Mouse (Mus musculus) forebrain, embryonic 11.5 days (tissue): ENCODE data around the gene Olfr1513. TPM values are rescaled to one million over a fixed set of nuclear protein-coding genes. Genes with fewer than 3 reads are reported as not detected.
"Not testable (repeated sequence)": the region's sequence is repeated elsewhere in the genome, so short reads cannot be mapped to it uniquely, and the experiment has no call there.

Experiments
- ATAC-seq: fragments of 200-750 bp; cut with Nextera tagmentation; replicated peaks from 2 replicates; pipeline ENCODE4 v1.8.0; 2017; ENCODE audit warnings: moderate TSS enrichment; ENCODE audit not compliant: low FRiP score
- DNase-seq: peaks from one replicate; pipeline ENCODE4 v3.0.0-alpha.2; 2017; ENCODE audit warnings: low spot score
- H3K27ac ChIP-seq: fragments of 300-500 bp; sonication (generic); 2 replicates; pipeline ENCODE4 v1.5.1; 2014; ENCODE audit warnings: low read depth, low read length
- H3K27me3 ChIP-seq: fragments of 300-500 bp; sonication (generic); 2 replicates; pipeline ENCODE4 v1.6.1; 2014; ENCODE audit warnings: mild to moderate bottlenecking, low read length, mixed read lengths; ENCODE audit not compliant: control insufficient read depth, insufficient read depth
- H3K36me3 ChIP-seq: fragments of 300-500 bp; sonication (generic); 2 replicates; pipeline ENCODE4 v1.6.1; 2014; ENCODE audit warnings: mild to moderate bottlenecking, low read length, moderate library complexity, mixed read lengths; ENCODE audit not compliant: control insufficient read depth, insufficient read depth
- H3K4me1 ChIP-seq: fragments of 300-500 bp; sonication (generic); replicated peaks from 2 replicates; pipeline ENCODE4 v1.6.1; 2014; ENCODE audit warnings: low read length, mixed read lengths; ENCODE audit not compliant: control insufficient read depth, insufficient read depth
- H3K4me2 ChIP-seq: fragments of 300-500 bp; sonication (generic); 2 replicates; pipeline ENCODE4 v1.6.1; 2014; ENCODE audit warnings: low read depth, mild to moderate bottlenecking, low read length, moderate library complexity, mixed read lengths; ENCODE audit not compliant: severe bottlenecking
- H3K4me3 ChIP-seq: fragments of 300-500 bp; sonication (generic); 2 replicates; pipeline ENCODE4 v1.5.1; 2014; ENCODE audit warnings: low read depth, low read length
- H3K9ac ChIP-seq: fragments of 300-500 bp; sonication (generic); 2 replicates; pipeline ENCODE4 v1.6.1; 2014; ENCODE audit warnings: low read length
- H3K9me3 ChIP-seq: fragments of 300-500 bp; sonication (generic); 2 replicates; pipeline ENCODE4 v1.6.1; 2016; ENCODE audit warnings: low read length, mixed read lengths; ENCODE audit not compliant: control insufficient read depth
- WGBS: fragments of 180-500 bp; shearing (Covaris S2); extraction: QIAGEN DNeasy Blood & Tissue Kit; methylation state at CpG from one replicate; pipeline ENCODE4 v1.1.7; 2014; 5-methylcytosine and 5-hydroxymethylcytosine counted together
- polyA plus RNA-seq: library from polyadenylated mRNA; unstranded; fragments of >200 nt; fragmentation: Nextera tagmentation; extraction: Ambion mirVana; gene quantifications from 2 replicates; pipeline ENCODE4 v1.2.1, GENCODE M21; 2014

Olfr1513 gene
- polyA plus RNA-seq, 1 experiment from 2014 or later = not detected

DNA sequence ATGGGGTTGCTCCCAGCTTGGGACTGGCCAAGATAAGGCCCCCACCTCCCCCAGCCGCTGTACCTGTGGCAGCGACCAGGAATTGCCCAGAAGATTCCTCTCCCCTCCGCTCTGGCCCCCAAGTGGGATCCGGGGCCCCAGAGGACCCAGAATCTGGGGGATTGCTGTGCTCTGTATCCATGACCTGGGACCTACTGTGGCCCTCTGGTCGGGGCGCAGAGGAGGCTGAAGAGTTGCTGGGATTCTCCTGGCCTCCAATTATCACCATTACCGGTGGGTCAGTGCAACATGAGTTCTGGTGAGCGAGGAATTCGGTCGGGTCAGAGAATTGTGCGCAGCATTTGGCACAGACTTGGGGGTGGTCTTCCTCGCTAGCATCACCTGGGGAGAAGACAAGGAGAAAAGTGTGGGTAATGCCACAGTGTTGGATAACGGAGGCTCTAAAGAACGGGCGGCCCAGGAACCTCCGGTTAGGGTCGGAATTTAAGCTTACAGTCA, 40.9 kb downstream of the Olfr1513 start:
- DNase-seq = no peak
- H3K4me1 ChIP-seq = peaks cover 15% of the 10 kb centered on the region
- WGBS = 12% methylated on average over 17 of the region's 17 CpGs
- H3K4me3 ChIP-seq = peak overlapping the region; percentile 54
- peak overlapping the region; percentile 77 for H3K27ac ChIP-seq
- peaks cover 35% of the 10 kb centered on the region for H3K36me3 ChIP-seq
- no peaks in the 10 kb centered on the region for H3K9me3 ChIP-seq
- peak overlapping the region; percentile 78 for H3K9ac ChIP-seq
- H3K27me3 ChIP-seq = no peaks in the 10 kb centered on the region
- peak overlapping the region; percentile 72 for H3K4me2 ChIP-seq
- ATAC-seq = no peak

DNA sequence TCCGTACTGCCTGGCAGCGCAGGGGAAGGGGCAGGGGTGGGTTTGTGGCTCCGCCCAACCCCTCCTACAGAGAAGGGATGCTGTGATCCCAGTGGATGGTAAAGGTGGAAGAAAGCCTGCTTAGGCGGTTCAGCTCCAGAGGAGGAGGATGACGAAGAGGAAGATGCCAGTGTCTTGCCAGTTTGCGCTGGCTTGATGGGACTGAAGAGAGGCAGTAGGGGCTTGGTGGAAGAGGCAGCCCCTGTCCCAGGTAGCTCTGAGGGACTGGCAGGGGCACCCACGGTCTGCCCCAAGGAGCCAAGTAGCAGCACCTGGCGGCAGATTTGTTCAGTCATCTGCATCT, 41.4 kb downstream of the Olfr1513 start:
- H3K36me3 ChIP-seq = peaks cover 35% of the 10 kb centered on the region
- 0 out of 2 replicates have a peak overlapping the region, but pooled peaks have one; percentile 77 for H3K27ac ChIP-seq
- peak overlapping the region; percentile 78 for H3K9ac ChIP-seq
- no peaks in the 10 kb centered on the region for H3K9me3 ChIP-seq
- peak overlapping the region; percentile 72 for H3K4me2 ChIP-seq
- DNase-seq = no peak
- 46% methylated on average over 8 of the region's 8 CpGs for WGBS
- no peak for ATAC-seq
- H3K27me3 ChIP-seq = no peaks in the 10 kb centered on the region
- H3K4me3 ChIP-seq = peak overlapping the region; percentile 54
- H3K4me1 ChIP-seq = peaks cover 15% of the 10 kb centered on the region

- DNase-seq = no peak
- ATAC-seq = no peak
- Histone ChIP-seq H3K4me2 (peak overlapping the region; percentile 72; the same call in 1 of the 2 replicates), H3K9ac (no peak overlapping the region; the same call in 1 of the 2 replicates), H3K4me1 (peaks cover 15% of the 10 kb centered on the region), H3K27ac (no peak overlapping the region), H3K9me3 (no peaks in the 10 kb centered on the region), H3K27me3 (no peaks in the 10 kb centered on the region), H3K36me3 (peaks cover 35% of the 10 kb centered on the region), H3K4me3 (peak overlapping the region; percentile 54; the same call in 1 of the 2 replicates)
- WGBS = 86% methylated on average over 26 of the region's 26 CpGs
These were observed 42.0 kb downstream of the Olfr1513 start for GRCm38 (mm10) chr14:52313931-52314807.

- Histone ChIP-seq H3K27ac (no peak overlapping the region), H3K27me3 (no peaks in the 10 kb centered on the region), H3K4me2 (no peak overlapping the region), H3K36me3 (peaks cover 35% of the 10 kb centered on the region), H3K4me1 (peaks cover 15% of the 10 kb centered on the region), H3K4me3 (no peak overlapping the region), H3K9ac (no peak overlapping the region), H3K9me3 (no peaks in the 10 kb centered on the region)
- WGBS = 98% methylated on average over 2 of the region's 2 CpGs
- no peak for ATAC-seq
- DNase-seq = no peak
These were observed 45.3 kb downstream of the Olfr1513 start for GRCm38 (mm10) chr14:52310906-52311305.

- not testable (repeated sequence) for DNase-seq, H3K4me2 ChIP-seq, H3K9ac ChIP-seq, H3K4me3 ChIP-seq, ATAC-seq, H3K27me3 ChIP-seq, H3K9me3 ChIP-seq, H3K27ac ChIP-seq
- H3K4me1 ChIP-seq = peaks cover 14% of the 10 kb centered on the region
- WGBS = 92% methylated on average over 5 of the region's 6 CpGs
- peaks cover 35% of the 10 kb centered on the region for H3K36me3 ChIP-seq
These were observed 45.9 kb downstream of the Olfr1513 start for GRCm38 (mm10) chr14:52310343-52310742.

DNA sequence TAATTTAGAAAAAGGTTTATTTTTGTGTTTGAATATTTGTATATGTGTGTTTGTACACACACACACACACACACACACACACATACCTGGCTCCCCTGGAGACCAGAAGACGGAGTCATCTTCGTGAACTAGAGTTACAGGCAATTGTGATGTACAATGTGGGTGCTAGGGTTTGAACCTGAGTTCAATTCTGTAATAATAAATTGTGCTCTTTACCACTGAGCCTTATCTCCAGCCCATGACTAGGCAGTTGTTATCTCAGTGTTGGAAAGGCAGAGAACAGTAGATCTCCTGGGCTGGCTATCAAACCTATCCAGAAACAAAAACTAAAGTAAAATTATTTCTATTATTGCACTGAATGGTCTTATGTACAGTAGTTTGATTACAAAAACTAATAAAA, 50.1 kb downstream of the Olfr1513 start:
- no peak overlapping the region for H3K27ac ChIP-seq
- H3K4me2 ChIP-seq = no peak overlapping the region
- H3K36me3 ChIP-seq = peaks cover 3% of the 10 kb centered on the region; the same call in 1 of the 2 replicates
- DNase-seq (no peak), ATAC-seq (no peak)
- no peaks in the 10 kb centered on the region for H3K27me3 ChIP-seq
- H3K9me3 ChIP-seq = no peaks in the 10 kb centered on the region
- H3K9ac ChIP-seq = no peak overlapping the region
- H3K4me1 ChIP-seq = peaks cover 3% of the 10 kb centered on the region
- no peak overlapping the region for H3K4me3 ChIP-seq
- 98% methylated on average over 2 of the region's 2 CpGs for WGBS

- DNase-seq (peak; percentile 92), ATAC-seq (peak; percentile 94)
- Histone ChIP-seq H3K9me3 (no peaks in the 10 kb centered on the region), H3K4me2 (peak within 1 kb of the TSS; percentile 71), H3K9ac (peak within 1 kb of the TSS; percentile 66), H3K27ac (peak within 1 kb of the TSS; percentile 89), H3K27me3 (no peaks in the 10 kb centered on the region), H3K4me1 (peaks cover 3% of the 10 kb centered on the region), H3K36me3 (no peaks in the 10 kb centered on the region; the same call in 1 of the 2 replicates), H3K4me3 (peak within 1 kb of the TSS; percentile 49)
- WGBS = under 1% methylated on average over 46 of the region's 46 CpGs
These were observed 51.5 kb downstream of the Olfr1513 start, which contains the start of gene Mettl3 for GRCm38 (mm10) chr14:52304644-52305271. TSS of gene Mettl3 (minus strand) at chr14:52305128.

DNA sequence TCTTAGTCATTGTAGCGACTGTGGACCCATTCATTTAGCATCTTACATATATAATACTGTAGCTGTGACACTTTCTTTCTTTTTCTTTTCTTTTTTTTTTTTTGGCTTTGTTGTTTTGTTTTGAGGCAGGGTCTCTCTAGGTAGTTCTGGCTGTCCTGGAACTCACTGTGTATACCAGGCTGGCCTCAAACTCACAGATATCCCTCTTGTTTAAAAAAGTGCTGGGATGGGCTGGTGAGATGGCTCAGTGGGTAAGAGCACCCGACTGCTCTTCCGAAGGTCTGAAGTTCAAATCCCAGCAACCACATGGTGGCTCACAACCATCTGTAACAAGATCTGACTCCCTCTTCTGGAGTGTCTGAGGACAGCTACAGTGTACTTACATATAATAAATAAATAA, 52.7 kb downstream of the Olfr1513 start:
- not testable (repeated sequence) for H3K36me3 ChIP-seq, DNase-seq, H3K4me2 ChIP-seq, H3K9me3 ChIP-seq, H3K4me3 ChIP-seq, H3K27ac ChIP-seq, H3K4me1 ChIP-seq, ATAC-seq, H3K9ac ChIP-seq, H3K27me3 ChIP-seq
- 91% methylated on average over 3 of the region's 3 CpGs for WGBS
